Mouse (Mus musculus): Measurements from ENCODE around the gene Klk12.

DNA sequence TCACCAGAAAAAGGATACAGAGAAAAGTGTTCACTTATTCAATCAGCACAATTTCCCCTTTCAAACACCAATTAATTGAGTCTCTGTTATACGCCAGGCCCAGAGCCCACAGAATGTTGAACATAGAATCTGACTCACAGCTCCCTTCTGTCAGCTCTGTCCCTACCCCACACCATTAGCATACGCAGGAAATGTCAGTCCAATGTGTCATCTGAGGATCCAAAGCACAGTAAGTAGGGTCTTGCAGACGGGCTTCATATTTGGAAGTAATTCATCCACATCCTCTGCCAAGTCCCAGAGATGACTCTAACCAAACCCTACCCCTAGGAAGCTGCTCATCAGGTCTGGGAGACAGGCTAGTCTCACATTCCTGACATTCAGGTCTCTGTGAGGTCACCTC is 19.4 kb downstream of the Klk12 start:
- no peak for TF ChIP-seq CTCF (IDR thresholded peaks at IDR 0.05; ENCODE audit: extremely low read depth, insufficient read length, insufficient replicate concordance, low read depth, low read length)
- no peak for TF ChIP-seq POLR2A (IDR thresholded peaks at IDR 0.05; ENCODE audit: low read depth, low read length)
